Mouse (Mus musculus) bone marrow, adult 2 months (tissue): Measurements from ENCODE around the gene Bnipl.

Experiments used
- CTCF ChIP-seq: fragments of 200-500 bp; IDR thresholded peaks from 2 replicates; pipeline ENCODE4 v1.5.1; 2011; ENCODE audit warnings: low read length, control low read depth; ENCODE audit not compliant: control insufficient read depth, insufficient read depth
- POLR2A ChIP-seq: fragments of 200-500 bp; IDR thresholded peaks from 2 replicates; pipeline ENCODE4 v1.6.1; 2011; ENCODE audit warnings: low read depth, mild to moderate bottlenecking, control low read depth, low read length, borderline replicate concordance; ENCODE audit not compliant: control insufficient read depth

- no peak for TF ChIP-seq POLR2A
- TF ChIP-seq CTCF: no peak
Measured at GRCm38 (mm10) chr3:95286510-95286909, 35.5 kb upstream of the Bnipl start.
